Mouse (Mus musculus): ENCODE measurements at regions not wholly inside any gene's neighbourhood (a gene's known extent, or its start where the extent isn't known, plus 50 kb on each side); places are given as distances from the start of the nearest gene placed in this dataset.

GRCm38 (mm10) chr14:25320141-25320540 lies 138.8 kb upstream of the Zmiz1 start:
- H3K4me3 ChIP-seq (ENCODE audit: low read depth, low read length): no peak overlapping the region
- ATAC-seq (ENCODE audit: low read depth): no peak
- no peaks in the 10 kb centered on the region for H3K9me3 ChIP-seq (replicated peaks; ENCODE audit: control insufficient read depth, low read length)
- H3K9ac ChIP-seq (ENCODE audit: low read depth, low read length): no peak overlapping the region
- no peaks in the 10 kb centered on the region for H3K36me3 ChIP-seq (ENCODE audit: control insufficient read depth, insufficient read depth)
- H3K4me1 ChIP-seq (ENCODE audit: control insufficient read depth, low read depth, low read length): no peaks in the 10 kb centered on the region; the same call in 1 of the 2 replicates
- no peak overlapping the region for H3K27ac ChIP-seq (ENCODE audit: low read length)
- WGBS (ENCODE audit: insufficient replicate concordance): 57% methylated on average over 4 of the region's 4 CpGs
- H3K4me2 ChIP-seq (ENCODE audit: low read depth, low read length): no peak overlapping the region
- H3K27me3 ChIP-seq (ENCODE audit: control insufficient read depth, insufficient read depth, low read depth, low read length): peaks cover 10% of the 10 kb centered on the region

- ATAC-seq (ENCODE audit: low read depth): no peak
- Histone ChIP-seq H3K36me3 (ENCODE audit: control insufficient read depth, insufficient read depth) (no peaks in the 10 kb centered on the region), H3K9me3 (replicated peaks; ENCODE audit: control insufficient read depth, low read length) (no peaks in the 10 kb centered on the region), H3K9ac (ENCODE audit: low read depth, low read length) (no peak overlapping the region), H3K4me1 (ENCODE audit: control insufficient read depth, low read depth, low read length) (no peaks in the 10 kb centered on the region), H3K27ac (ENCODE audit: low read length) (no peak overlapping the region), H3K27me3 (ENCODE audit: control insufficient read depth, insufficient read depth, low read depth, low read length) (no peaks in the 10 kb centered on the region), H3K4me3 (ENCODE audit: low read depth, low read length) (no peak overlapping the region), H3K4me2 (ENCODE audit: low read depth, low read length) (no peak overlapping the region)
- WGBS (ENCODE audit: insufficient replicate concordance): 52% methylated on average over 6 of the region's 6 CpGs
Observed at GRCm38 (mm10) chr14:25323542-25324484, 135.2 kb upstream of the Zmiz1 start.

- WGBS (ENCODE audit: insufficient replicate concordance): 60% methylated on average over 3 of the region's 3 CpGs
- no peaks in the 10 kb centered on the region for H3K4me1 ChIP-seq (ENCODE audit: control insufficient read depth, low read depth, low read length)
- H3K4me3 ChIP-seq (ENCODE audit: low read depth, low read length): no peak overlapping the region
- no peak overlapping the region for H3K9ac ChIP-seq (ENCODE audit: low read depth, low read length)
- H3K27me3 ChIP-seq (ENCODE audit: control insufficient read depth, insufficient read depth, low read depth, low read length): no peaks in the 10 kb centered on the region
- no peak overlapping the region for H3K27ac ChIP-seq (ENCODE audit: low read length)
- H3K4me2 ChIP-seq (ENCODE audit: low read depth, low read length): no peak overlapping the region
- no peak for ATAC-seq (ENCODE audit: low read depth)
- H3K36me3 ChIP-seq (ENCODE audit: control insufficient read depth, insufficient read depth): no peaks in the 10 kb centered on the region
- no peaks in the 10 kb centered on the region for H3K9me3 ChIP-seq (replicated peaks; ENCODE audit: control insufficient read depth, low read length)
Observed at GRCm38 (mm10) chr14:25325887-25326286, 133.1 kb upstream of the Zmiz1 start.

GRCm38 (mm10) chr14:25328230-25328629 lies 130.8 kb upstream of the Zmiz1 start:
- 65% methylated on average over 5 of the region's 5 CpGs for WGBS (ENCODE audit: insufficient replicate concordance)
- H3K27me3 ChIP-seq (ENCODE audit: control insufficient read depth, insufficient read depth, low read depth, low read length): no peaks in the 10 kb centered on the region
- H3K9me3 ChIP-seq (replicated peaks; ENCODE audit: control insufficient read depth, low read length): no peaks in the 10 kb centered on the region
- no peaks in the 10 kb centered on the region for H3K4me1 ChIP-seq (ENCODE audit: control insufficient read depth, low read depth, low read length)
- no peak overlapping the region for H3K9ac ChIP-seq (ENCODE audit: low read depth, low read length)
- H3K36me3 ChIP-seq (ENCODE audit: control insufficient read depth, insufficient read depth): no peaks in the 10 kb centered on the region
- H3K4me2 ChIP-seq (ENCODE audit: low read depth, low read length): no peak overlapping the region
- H3K4me3 ChIP-seq (ENCODE audit: low read depth, low read length): no peak overlapping the region
- no peak for ATAC-seq (ENCODE audit: low read depth)
- no peak overlapping the region for H3K27ac ChIP-seq (ENCODE audit: low read length)

GRCm38 (mm10) chr14:25334186-25334585 lies 124.8 kb upstream of the Zmiz1 start:
- Histone ChIP-seq H3K9me3 (replicated peaks; ENCODE audit: control insufficient read depth, low read length) (no peaks in the 10 kb centered on the region), H3K4me2 (ENCODE audit: low read depth, low read length) (no peak overlapping the region), H3K4me3 (ENCODE audit: low read depth, low read length) (no peak overlapping the region), H3K27ac (ENCODE audit: low read length) (no peak overlapping the region), H3K4me1 (ENCODE audit: control insufficient read depth, low read depth, low read length) (no peaks in the 10 kb centered on the region), H3K36me3 (ENCODE audit: control insufficient read depth, insufficient read depth) (no peaks in the 10 kb centered on the region), H3K27me3 (ENCODE audit: control insufficient read depth, insufficient read depth, low read depth, low read length) (no peaks in the 10 kb centered on the region), H3K9ac (ENCODE audit: low read depth, low read length) (no peak overlapping the region)
- ATAC-seq (ENCODE audit: low read depth): no peak
- WGBS (ENCODE audit: insufficient replicate concordance): 70% methylated on average over 2 of the region's 2 CpGs

- no peaks in the 10 kb centered on the region for H3K36me3 ChIP-seq (ENCODE audit: control insufficient read depth, insufficient read depth)
- no peaks in the 10 kb centered on the region for H3K27me3 ChIP-seq (ENCODE audit: control insufficient read depth, insufficient read depth, low read depth, low read length)
- H3K27ac ChIP-seq (ENCODE audit: low read length): no peak overlapping the region
- H3K4me3 ChIP-seq (ENCODE audit: low read depth, low read length): no peak overlapping the region
- ATAC-seq (ENCODE audit: low read depth): no peak
- 64% methylated on average over 1 of the region's 1 CpGs for WGBS (ENCODE audit: insufficient replicate concordance)
- H3K4me1 ChIP-seq (ENCODE audit: control insufficient read depth, low read depth, low read length): no peaks in the 10 kb centered on the region
- no peak overlapping the region for H3K9ac ChIP-seq (ENCODE audit: low read depth, low read length)
- no peak overlapping the region for H3K4me2 ChIP-seq (ENCODE audit: low read depth, low read length)
- no peaks in the 10 kb centered on the region for H3K9me3 ChIP-seq (replicated peaks; ENCODE audit: control insufficient read depth, low read length)
Observed at GRCm38 (mm10) chr14:25336875-25337274, 122.1 kb upstream of the Zmiz1 start.

- H3K9ac ChIP-seq (ENCODE audit: low read depth, low read length): no peak overlapping the region
- 60% methylated on average over 9 of the region's 9 CpGs for WGBS (ENCODE audit: insufficient replicate concordance)
- H3K4me2 ChIP-seq (ENCODE audit: low read depth, low read length): no peak overlapping the region
- no peak for ATAC-seq (ENCODE audit: low read depth)
- H3K36me3 ChIP-seq (ENCODE audit: control insufficient read depth, insufficient read depth): no peaks in the 10 kb centered on the region
- no peaks in the 10 kb centered on the region for H3K27me3 ChIP-seq (ENCODE audit: control insufficient read depth, insufficient read depth, low read depth, low read length)
- H3K9me3 ChIP-seq (replicated peaks; ENCODE audit: control insufficient read depth, low read length): no peaks in the 10 kb centered on the region
- no peaks in the 10 kb centered on the region for H3K4me1 ChIP-seq (ENCODE audit: control insufficient read depth, low read depth, low read length)
- no peak overlapping the region for H3K27ac ChIP-seq (ENCODE audit: low read length)
- no peak overlapping the region for H3K4me3 ChIP-seq (ENCODE audit: low read depth, low read length)
Observed at GRCm38 (mm10) chr14:25338404-25339051, 120.5 kb upstream of the Zmiz1 start.

- H3K27ac ChIP-seq (ENCODE audit: low read length): no peak overlapping the region
- H3K27me3 ChIP-seq (ENCODE audit: control insufficient read depth, insufficient read depth, low read depth, low read length): no peaks in the 10 kb centered on the region
- no peak overlapping the region for H3K4me3 ChIP-seq (ENCODE audit: low read depth, low read length)
- no peak for ATAC-seq (ENCODE audit: low read depth)
- no peaks in the 10 kb centered on the region for H3K36me3 ChIP-seq (ENCODE audit: control insufficient read depth, insufficient read depth)
- H3K9me3 ChIP-seq (replicated peaks; ENCODE audit: control insufficient read depth, low read length): no peaks in the 10 kb centered on the region
- H3K4me1 ChIP-seq (ENCODE audit: control insufficient read depth, low read depth, low read length): no peaks in the 10 kb centered on the region
- WGBS (ENCODE audit: insufficient replicate concordance): 70% methylated on average over 9 of the region's 9 CpGs
- H3K4me2 ChIP-seq (ENCODE audit: low read depth, low read length): no peak overlapping the region
- H3K9ac ChIP-seq (ENCODE audit: low read depth, low read length): no peak overlapping the region
Observed at GRCm38 (mm10) chr14:25340845-25341244, 118.1 kb upstream of the Zmiz1 start.

- Histone ChIP-seq H3K9ac (ENCODE audit: low read depth, low read length) (no peak overlapping the region), H3K27me3 (ENCODE audit: control insufficient read depth, insufficient read depth, low read depth, low read length) (no peaks in the 10 kb centered on the region), H3K4me2 (ENCODE audit: low read depth, low read length) (no peak overlapping the region), H3K4me3 (ENCODE audit: low read depth, low read length) (no peak overlapping the region), H3K27ac (ENCODE audit: low read length) (no peak overlapping the region), H3K9me3 (replicated peaks; ENCODE audit: control insufficient read depth, low read length) (no peaks in the 10 kb centered on the region), H3K4me1 (ENCODE audit: control insufficient read depth, low read depth, low read length) (no peaks in the 10 kb centered on the region), H3K36me3 (ENCODE audit: control insufficient read depth, insufficient read depth) (no peaks in the 10 kb centered on the region)
- 60% methylated on average over 9 of the region's 9 CpGs for WGBS (ENCODE audit: insufficient replicate concordance)
- no peak for ATAC-seq (ENCODE audit: low read depth)
Observed at GRCm38 (mm10) chr14:25341848-25342427, 117.0 kb upstream of the Zmiz1 start.
